Mouse (Mus musculus): Measurements from ENCODE around the gene Elf2.
"Not testable (repeated sequence)": the region's sequence is repeated elsewhere in the genome, so short reads cannot be mapped to it uniquely, and the experiment has no call there.

The Elf2 gene

GRCm38 (mm10) chr3:51359558-51360307 lies 19.3 kb upstream of the Elf2 start:
- peak; percentile 48 for DNase-seq (ENCODE audit: low read depth, low spot score)

- peak; percentile 94 for DNase-seq (ENCODE audit: low read depth, low spot score)
Observed at GRCm38 (mm10) chr3:51358660-51359557, 18.4 kb upstream of the Elf2 start.

- DNase-seq (ENCODE audit: low read depth, low spot score): peak; percentile 94
Observed at GRCm38 (mm10) chr3:51358181-51358580, 17.7 kb upstream of the Elf2 start.

GRCm38 (mm10) chr3:51357624-51358023 lies 17.2 kb upstream of the Elf2 start:
- DNase-seq (ENCODE audit: low read depth, low spot score): no peak

- no peak for DNase-seq (ENCODE audit: low read depth, low spot score)
Observed at GRCm38 (mm10) chr3:51357078-51357477, 16.6 kb upstream of the Elf2 start.

- not testable (repeated sequence) for DNase-seq (ENCODE audit: low read depth, low spot score)
Observed at GRCm38 (mm10) chr3:51354956-51355355, 14.5 kb upstream of the Elf2 start.

- no peak for DNase-seq (ENCODE audit: low read depth, low spot score)
Observed at GRCm38 (mm10) chr3:51354034-51354427, 13.6 kb upstream of the Elf2 start.

- DNase-seq (ENCODE audit: low read depth, low spot score): peak; percentile 77
Observed at GRCm38 (mm10) chr3:51353325-51354033, 13.0 kb upstream of the Elf2 start.

GRCm38 (mm10) chr3:51350806-51351205 lies 10.3 kb upstream of the Elf2 start:
- no peak for DNase-seq (ENCODE audit: low read depth, low spot score)

GRCm38 (mm10) chr3:51348646-51349238 lies 8.3 kb upstream of the Elf2 start:
- no peak for DNase-seq (ENCODE audit: low read depth, low spot score)

- not testable (repeated sequence) for DNase-seq (ENCODE audit: low read depth, low spot score)
Observed at GRCm38 (mm10) chr3:51345017-51345416, 4.6 kb upstream of the Elf2 start.

GRCm38 (mm10) chr3:51344182-51344581 lies 3.7 kb upstream of the Elf2 start:
- not testable (repeated sequence) for DNase-seq (ENCODE audit: low read depth, low spot score)

GRCm38 (mm10) chr3:51343260-51343659 lies 2.8 kb upstream of the Elf2 start:
- DNase-seq (ENCODE audit: low read depth, low spot score): no peak

GRCm38 (mm10) chr3:51342152-51342551 lies 1.7 kb upstream of the Elf2 start:
- DNase-seq (ENCODE audit: low read depth, low spot score): no peak

GRCm38 (mm10) chr3:51341268-51342081 lies 1.0 kb upstream of the Elf2 start:
- peak; percentile 86 for DNase-seq (ENCODE audit: low read depth, low spot score)

- peak; percentile 69 for DNase-seq (ENCODE audit: low read depth, low spot score)
Observed at GRCm38 (mm10) chr3:51339734-51340551, 520 bp downstream of the Elf2 start.

GRCm38 (mm10) chr3:51339378-51339733 lies 1.1 kb downstream of the Elf2 start:
- no peak for DNase-seq (ENCODE audit: low read depth, low spot score)

- DNase-seq (ENCODE audit: low read depth, low spot score): no peak
Observed at GRCm38 (mm10) chr3:51335378-51335777, 5.1 kb downstream of the Elf2 start.

GRCm38 (mm10) chr3:51333950-51334349 lies 6.5 kb downstream of the Elf2 start:
- no peak for DNase-seq (ENCODE audit: low read depth, low spot score)

Measured in A20 (cell line).